Mouse (Mus musculus) limb, embryonic 14.5 days (tissue): ENCODE data around the gene Tmem87a. TPM values are rescaled to one million over a fixed set of nuclear protein-coding genes. Genes with fewer than 3 reads are reported as not detected.
A peak's percentile ranks its signal among the peaks of the same experiment; 100 is the strongest.

Experiments used
- ATAC-seq: fragments of 200-750 bp; cut with Nextera tagmentation; 2 replicates; pipeline ENCODE4 v1.8.0; 2017; ENCODE audit warnings: low read depth, moderate number of reproducible peaks, moderate TSS enrichment; ENCODE audit not compliant: low FRiP score
- DNase-seq: peaks from one replicate; pipeline ENCODE4 v3.0.0-alpha.2; 2015; ENCODE audit warnings: low spot score
- H3K27ac ChIP-seq: fragments of 300-500 bp; sonication (generic); replicated peaks from 2 replicates; pipeline ENCODE4 v1.5.1; 2014; ENCODE audit warnings: low read depth, mild to moderate bottlenecking, low read length, moderate library complexity, mixed read lengths
- H3K27me3 ChIP-seq: fragments of 300-500 bp; sonication (generic); 2 replicates; pipeline ENCODE4 v1.6.1; 2014; ENCODE audit warnings: low read length, mixed read lengths; ENCODE audit not compliant: control insufficient read depth, insufficient read depth
- H3K36me3 ChIP-seq: fragments of 300-500 bp; sonication (generic); 2 replicates; pipeline ENCODE4 v1.6.1; 2014; ENCODE audit warnings: mild to moderate bottlenecking, low read length, moderate library complexity, mixed read lengths; ENCODE audit not compliant: control insufficient read depth, insufficient read depth
- H3K4me1 ChIP-seq: fragments of 300-500 bp; sonication (generic); 2 replicates; pipeline ENCODE4 v1.6.1; 2014; ENCODE audit warnings: antibody characterized with exemption, low read length, mixed read lengths; ENCODE audit not compliant: control insufficient read depth, insufficient read depth
- H3K4me2 ChIP-seq: fragments of 300-500 bp; sonication (generic); replicated peaks from 2 replicates; pipeline ENCODE4 v1.6.1; 2014; ENCODE audit warnings: low read depth, mild to moderate bottlenecking, low read length, moderate library complexity; ENCODE audit not compliant: severe bottlenecking
- H3K4me3 ChIP-seq: fragments of 300-500 bp; sonication (generic); replicated peaks from 2 replicates; pipeline ENCODE4 v1.5.1; 2014; ENCODE audit warnings: low read length
- H3K9ac ChIP-seq: fragments of 300-500 bp; sonication (generic); 2 replicates; pipeline ENCODE4 v1.6.1; 2014; ENCODE audit warnings: mild to moderate bottlenecking, low read depth, low read length, moderate library complexity; ENCODE audit not compliant: severe bottlenecking
- H3K9me3 ChIP-seq: fragments of 300-500 bp; sonication (generic); 2 replicates; pipeline ENCODE4 v1.6.1; 2016; ENCODE audit warnings: low read length; ENCODE audit not compliant: control insufficient read depth
- POLR2A ChIP-seq: fragments of 200-500 bp; IDR thresholded peaks from 2 replicates; pipeline ENCODE4 v1.8.0; 2012; ENCODE audit warnings: inconsistent platforms, mild to moderate bottlenecking, moderate library complexity, borderline replicate concordance; ENCODE audit not compliant: insufficient read depth, insufficient read length; ENCODE audit errors: extremely low read depth
- WGBS: fragments of 180-500 bp; shearing (Covaris S2); extraction: QIAGEN DNeasy Blood & Tissue Kit; methylation state at CpG from one replicate; pipeline ENCODE4 v1.1.7; 2014; 5-methylcytosine and 5-hydroxymethylcytosine counted together
- polyA plus RNA-seq, 2 experiments: library from polyadenylated mRNA; depleted of rRNA in 1 of 2; stranded (reverse) in 1 of 2; unstranded in 1 of 2; fragments of >200 nt; fragmentation: Nextera tagmentation in 1 of 2; extraction: Ambion mirVana in 1 of 2; gene quantifications; 2 replicates each; pipeline versions ENCODE4 v1.2.1 to v1.2.3; 2012 to 2014

Tmem87a gene
- polyA plus RNA-seq, 2 experiments, result 12.6 to 26.3 TPM

DNA sequence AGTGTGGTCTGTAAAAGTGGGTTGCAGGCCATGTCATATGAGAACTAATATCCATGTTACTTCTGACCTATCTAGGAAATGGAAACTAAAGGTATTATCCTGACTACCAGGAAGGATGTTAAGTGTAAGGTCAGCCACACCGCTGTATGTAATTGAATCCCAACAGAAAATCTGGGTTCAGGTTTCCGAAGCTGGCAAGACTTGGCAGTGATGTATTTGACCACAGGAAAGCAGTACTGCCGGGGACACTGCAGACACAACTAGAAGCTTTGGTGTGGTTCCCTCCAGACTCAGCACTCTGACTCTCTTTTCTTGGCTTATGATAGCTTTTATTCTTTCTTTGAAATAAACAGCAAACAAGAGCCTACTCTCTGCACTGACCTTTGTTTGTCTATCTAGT lies 37.4 kb downstream of the Tmem87a start:
- H3K4me3 ChIP-seq, result no peak overlapping the region
- DNase-seq (no peak), ATAC-seq (no peak)
- TF ChIP-seq POLR2A, result no peak
- WGBS, result 91% methylated on average over 3 of the region's 3 CpGs
- H3K4me2 ChIP-seq, result no peak overlapping the region
- H3K9ac ChIP-seq, result no peak overlapping the region
- H3K27ac ChIP-seq, result no peak overlapping the region
- H3K27me3 ChIP-seq, result no peaks in the 10 kb centered on the region
- H3K36me3 ChIP-seq, result peaks cover 77% of the 10 kb centered on the region
- no peaks in the 10 kb centered on the region for H3K4me1 ChIP-seq
- H3K9me3 ChIP-seq, result no peaks in the 10 kb centered on the region

DNA sequence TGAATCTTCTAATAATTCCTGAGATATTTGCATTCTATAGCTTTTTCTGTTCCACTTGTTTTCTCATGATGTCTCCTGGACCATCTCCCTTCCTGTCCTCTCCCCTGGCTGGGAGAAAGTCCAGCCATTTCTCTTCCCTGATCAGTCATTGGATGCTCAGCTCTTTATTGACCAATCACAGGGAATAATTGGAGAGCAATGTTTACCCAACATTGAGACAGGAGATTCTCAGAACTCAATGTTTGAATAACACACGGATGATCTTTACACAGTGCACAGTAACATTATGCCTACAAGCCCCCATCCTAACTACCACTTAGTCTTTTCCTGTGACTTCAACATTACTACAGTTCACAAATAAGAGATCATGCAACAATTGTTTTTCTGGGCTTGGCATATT lies 43.5 kb downstream of the Tmem87a start:
- DNase-seq (no peak), ATAC-seq (no peak)
- Histone ChIP-seq H3K4me2 (no peak overlapping the region), H3K9me3 (no peaks in the 10 kb centered on the region), H3K36me3 (peaks cover 73% of the 10 kb centered on the region), H3K27ac (no peak overlapping the region), H3K4me1 (no peaks in the 10 kb centered on the region), H3K27me3 (no peaks in the 10 kb centered on the region), H3K4me3 (no peak overlapping the region), H3K9ac (no peak overlapping the region)
- 97% methylated on average over 1 of the region's 1 CpGs for WGBS
- TF ChIP-seq POLR2A, result no peak

DNA sequence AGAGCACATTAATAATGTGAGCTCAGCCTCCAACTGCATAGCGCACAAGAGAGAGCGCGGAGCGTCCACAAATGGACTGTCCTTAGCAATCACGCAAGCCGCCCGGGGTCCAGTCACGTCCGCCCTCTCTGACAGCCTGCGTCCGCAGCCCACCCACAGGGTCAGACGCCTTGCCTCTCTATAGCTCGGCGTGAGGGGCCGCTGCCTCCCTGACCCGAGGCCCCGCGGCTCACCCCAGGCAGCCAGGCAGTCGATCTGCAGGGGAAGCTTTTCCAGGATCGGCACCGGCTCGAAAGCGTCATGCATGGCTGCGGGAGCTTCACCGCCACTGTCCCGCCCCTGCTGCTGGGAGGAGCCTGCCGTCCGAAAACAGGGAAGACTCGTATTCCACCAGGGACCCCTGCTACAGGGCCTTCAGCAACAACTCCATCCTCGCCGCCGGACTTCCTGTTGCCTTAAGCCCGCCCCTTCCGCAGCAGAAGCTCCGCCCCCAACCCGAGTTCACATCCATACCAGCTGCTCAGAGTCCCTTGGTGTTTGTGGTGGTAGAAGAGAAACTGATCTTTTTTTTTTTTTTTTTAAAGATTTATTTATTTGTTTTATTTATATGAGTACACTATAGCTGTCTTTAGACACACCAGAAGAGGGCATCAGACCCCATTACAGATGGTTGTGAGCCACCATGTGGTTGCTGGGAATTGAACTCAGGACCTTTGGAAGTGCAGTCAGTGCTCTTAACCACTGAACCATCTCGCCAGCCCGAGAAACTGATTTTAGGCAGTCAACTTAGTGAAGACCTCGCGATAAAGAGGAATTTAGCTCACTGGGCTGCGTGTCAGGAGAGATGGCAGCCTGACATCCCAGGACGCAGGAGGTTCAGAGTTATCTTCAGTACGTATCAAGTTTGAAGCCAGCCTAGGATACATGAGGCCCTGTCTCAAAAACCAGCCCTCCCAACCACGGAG lies 50.9 kb downstream of the Tmem87a start, which contains the start of gene Vps39:
Gene Vps39, minus strand, starts transcription at position 456 of the 965 bp plus-strand sequence.
- Histone ChIP-seq H3K9me3 (no peaks in the 10 kb centered on the region), H3K4me3 (peak within 1 kb of the TSS; percentile 90), H3K9ac (peak within 1 kb of the TSS; percentile 82), H3K27me3 (no peaks in the 10 kb centered on the region), H3K4me2 (peak within 1 kb of the TSS; percentile 64), H3K27ac (0 out of 2 replicates have a peak within 1 kb of the TSS, but pooled peaks have one; percentile 28), H3K4me1 (peaks cover 4% of the 10 kb centered on the region), H3K36me3 (peaks cover 46% of the 10 kb centered on the region)
- ATAC-seq, result peak; percentile 95
- no peak for TF ChIP-seq POLR2A
- WGBS, result 15% methylated on average over 37 of the region's 44 CpGs
- peak; percentile 94 for DNase-seq

DNA sequence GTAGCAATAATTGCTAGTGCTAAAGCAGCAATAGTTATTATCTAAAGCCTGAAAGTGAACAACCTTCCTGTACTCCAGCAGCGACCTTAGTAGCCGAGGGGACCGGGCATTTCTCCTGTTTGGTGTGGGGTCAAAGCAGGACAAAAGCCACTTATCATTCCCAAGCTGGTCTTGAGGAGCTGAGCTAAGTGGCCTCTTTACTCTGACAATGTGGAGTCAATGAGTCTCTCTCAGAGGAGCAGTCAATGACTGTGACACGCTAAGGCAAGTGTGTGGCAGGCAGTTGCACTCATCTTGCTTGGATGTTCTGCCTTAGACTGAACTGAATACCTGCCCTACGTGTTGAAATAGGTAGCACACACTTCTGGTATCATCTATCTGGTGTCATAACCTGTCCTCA lies 52.6 kb downstream of the Tmem87a start:
- no peak for ATAC-seq
- Histone ChIP-seq H3K9me3 (no peaks in the 10 kb centered on the region), H3K36me3 (peaks cover 49% of the 10 kb centered on the region), H3K27me3 (no peaks in the 10 kb centered on the region), H3K27ac (no peak overlapping the region), H3K9ac (no peak overlapping the region), H3K4me1 (peaks cover 4% of the 10 kb centered on the region), H3K4me3 (no peak overlapping the region), H3K4me2 (no peak overlapping the region)
- DNase-seq, result no peak
- no peak for TF ChIP-seq POLR2A
- 87% methylated on average over 5 of the region's 5 CpGs for WGBS

DNA sequence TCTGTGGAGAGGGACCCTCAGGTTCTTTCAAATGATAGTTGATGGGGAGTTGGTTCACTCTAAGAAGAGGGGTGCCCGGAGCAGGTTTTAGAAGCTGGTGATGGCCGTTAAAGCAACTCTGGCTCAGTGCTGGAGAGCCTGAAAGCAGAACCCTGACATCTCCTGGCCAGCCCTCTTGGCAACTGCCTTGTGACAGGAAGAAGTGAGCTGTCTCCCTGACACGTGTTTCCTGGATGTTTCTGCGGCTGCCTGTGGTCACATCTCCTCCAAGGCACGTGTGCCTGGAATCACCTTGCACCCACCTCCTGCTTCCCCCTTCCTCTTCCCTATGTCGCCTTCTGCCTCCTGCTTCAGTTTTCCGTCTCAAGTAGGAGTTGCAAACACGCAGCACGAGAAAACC lies 55.8 kb downstream of the Tmem87a start:
- Histone ChIP-seq H3K9ac (no peak overlapping the region), H3K27ac (no peak overlapping the region), H3K4me2 (no peak overlapping the region), H3K4me1 (peaks cover 4% of the 10 kb centered on the region), H3K27me3 (no peaks in the 10 kb centered on the region), H3K36me3 (peaks cover 56% of the 10 kb centered on the region), H3K4me3 (no peak overlapping the region), H3K9me3 (no peaks in the 10 kb centered on the region)
- WGBS, result 73% methylated on average over 9 of the region's 9 CpGs
- no peak for TF ChIP-seq POLR2A
- DNase-seq, result no peak
- ATAC-seq, result no peak
